Mouse (Mus musculus) embryonic facial prominence, embryonic 12.5 days (tissue): ENCODE results near the gene Olfr923. TPM values are rescaled to one million over a fixed set of nuclear protein-coding genes. Genes with fewer than 3 reads are reported as not detected.

Experiments
- polyA plus RNA-seq: library from polyadenylated mRNA; unstranded; fragments of >200 nt; fragmentation: Nextera tagmentation; extraction: Ambion mirVana; gene quantifications from 2 replicates; pipeline ENCODE4 v1.2.1, GENCODE M21; 2016

The Olfr923 gene
- polyA plus RNA-seq, 1 experiment from 2014 or later, result not detected

Other genes starting within 250 kb of the Olfr923 start
- gene Olfr912, start 246.4 kb upstream of the Olfr923 start, polyA plus RNA-seq, result not detected in 2 replicates
- gene Olfr913, start 233.8 kb upstream of the Olfr923 start, polyA plus RNA-seq, result not detected in 2 replicates
- gene Olfr914, start 221.4 kb upstream of the Olfr923 start, polyA plus RNA-seq, result not detected in 2 replicates
- gene Olfr916, start 166.7 kb upstream of the Olfr923 start, polyA plus RNA-seq, result not detected in 2 replicates
- gene Olfr917, start 160.7 kb upstream of the Olfr923 start, polyA plus RNA-seq, result not detected in 2 replicates
- gene Olfr918, start 151.9 kb upstream of the Olfr923 start, polyA plus RNA-seq, result not detected in 2 replicates
- not detected in 2 replicates for gene Olfr919, start 122.9 kb upstream of the Olfr923 start, polyA plus RNA-seq
- gene Vwa5a, start 108.3 kb upstream of the Olfr923 start, polyA plus RNA-seq, result 16.3 and 16.4 TPM in 2 replicates
- gene Olfr920, start 74.2 kb upstream of the Olfr923 start, polyA plus RNA-seq, result 0.04 TPM in 1 of 2 replicates, not detected in the other
- not detected in 2 replicates for gene Olfr921, start 53.5 kb upstream of the Olfr923 start, polyA plus RNA-seq
- gene Olfr922, start 11.9 kb upstream of the Olfr923 start, polyA plus RNA-seq, result not detected in 2 replicates
- not detected in 2 replicates for gene Olfr924, start 17.9 kb downstream of the Olfr923 start, polyA plus RNA-seq
- not detected in 2 replicates for gene Olfr26, start 28.5 kb downstream of the Olfr923 start, polyA plus RNA-seq
- not detected in 2 replicates for gene Olfr926, start 50.6 kb downstream of the Olfr923 start, polyA plus RNA-seq
- not detected in 2 replicates for gene Olfr930, start 103.3 kb downstream of the Olfr923 start, polyA plus RNA-seq
- gene Olfr933, start 145.8 kb downstream of the Olfr923 start, polyA plus RNA-seq, result not detected in 2 replicates
- gene Olfr934, start 161.8 kb downstream of the Olfr923 start, polyA plus RNA-seq, result not detected in 2 replicates
- gene Olfr935, start 173.1 kb downstream of the Olfr923 start, polyA plus RNA-seq, result not detected in 2 replicates
- not detected in 2 replicates for gene Olfr146, start 196.8 kb downstream of the Olfr923 start, polyA plus RNA-seq
- gene Olfr937, start 238.4 kb downstream of the Olfr923 start, polyA plus RNA-seq, result not detected in 2 replicates